Mouse (Mus musculus) spleen, adult 2 months (tissue): ENCODE measurements at regions not wholly inside any gene's neighbourhood (a gene's known extent, or its start where the extent isn't known, plus 50 kb on each side); places are given as distances from the start of the nearest gene placed in this dataset.

Experiments used
- CTCF ChIP-seq: fragments of 200-500 bp; IDR thresholded peaks from 2 replicates; pipeline ENCODE4 v1.5.1; 2011; ENCODE audit warnings: mild to moderate bottlenecking, inconsistent platforms; ENCODE audit not compliant: insufficient read depth, insufficient read length, insufficient replicate concordance; ENCODE audit errors: extremely low read depth
- POLR2A ChIP-seq: fragments of 200-500 bp; IDR thresholded peaks from 2 replicates; pipeline ENCODE4 v1.6.1; 2011; ENCODE audit warnings: low read depth, low read length, inconsistent platforms

- TF ChIP-seq CTCF: no peak
- no peak for TF ChIP-seq POLR2A
These were observed 54.3 kb upstream of the Plcl2 start for GRCm38 (mm10) chr17:50454917-50455316.
